Mouse (Mus musculus): ENCODE measurements around the gene Zfp82.

Zfp82 gene

GRCm38 (mm10) chr7:30048126-30048525 is 24.6 kb downstream of the Zfp82 start:
- DNase-seq (ENCODE audit: low read depth): no peak

DNA sequence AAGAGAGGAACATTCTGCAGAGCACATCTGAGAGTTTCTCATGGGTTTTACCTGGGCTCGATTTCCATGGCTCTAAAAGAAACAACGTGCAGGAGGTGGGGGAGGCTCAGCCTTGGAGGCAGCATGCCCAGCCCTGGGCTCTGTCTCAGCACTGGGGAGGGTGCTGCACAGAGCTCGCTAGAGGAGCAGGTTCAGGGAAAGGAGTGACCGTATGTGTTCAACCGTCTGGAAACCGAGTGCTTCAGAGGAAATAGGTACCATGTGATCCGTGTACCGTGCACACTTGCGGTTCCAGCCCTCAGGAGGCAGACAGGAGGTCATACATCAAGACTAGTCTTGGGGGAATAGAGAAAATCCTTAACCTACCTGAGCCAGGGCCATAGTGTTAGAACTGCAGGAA is 28.3 kb downstream of the Zfp82 start:
- peak; percentile 22 for DNase-seq (ENCODE audit: low read depth)

DNA sequence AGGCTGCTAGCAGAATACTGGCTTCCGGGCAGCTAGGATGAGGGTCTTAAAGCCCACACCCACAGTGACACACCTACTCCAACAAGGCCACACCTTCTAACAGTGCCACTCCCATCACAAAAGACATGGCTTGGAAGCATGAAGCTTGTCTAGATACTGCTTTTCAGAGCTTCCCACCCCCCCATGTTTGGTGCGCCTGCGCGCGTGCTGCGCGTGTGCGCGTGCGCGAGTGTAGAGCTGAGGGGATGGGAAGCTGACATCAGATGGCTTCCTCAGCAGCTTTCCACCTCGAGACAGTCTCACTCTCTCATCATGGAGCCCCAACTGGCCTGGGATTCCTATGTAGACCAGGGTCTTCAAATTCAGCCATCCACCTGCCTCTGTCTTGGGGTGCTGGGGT is 38.4 kb downstream of the Zfp82 start:
- no peak for DNase-seq (ENCODE audit: low read depth)

GRCm38 (mm10) chr7:30031379-30031778 is 41.3 kb downstream of the Zfp82 start:
- DNase-seq (ENCODE audit: low read depth): no peak

DNA sequence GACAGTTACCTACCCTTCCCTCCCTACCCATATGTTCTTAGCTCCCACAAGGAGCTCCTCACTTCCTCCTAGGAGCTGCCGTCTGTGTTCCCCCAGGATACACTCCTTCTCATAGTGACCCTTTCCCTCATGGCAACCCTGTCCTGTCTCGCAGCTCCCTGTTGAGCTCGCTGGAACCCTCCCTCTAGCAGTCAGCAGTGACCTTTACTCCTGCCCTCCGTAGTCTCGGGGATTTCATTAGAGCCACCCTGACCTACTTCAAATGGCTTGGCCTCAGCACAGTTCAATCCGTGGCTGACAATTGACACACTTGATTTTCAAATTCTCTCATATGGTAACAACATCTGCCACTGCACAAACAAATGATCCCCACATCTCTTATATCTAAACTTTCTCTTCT is 42.0 kb downstream of the Zfp82 start:
- DNase-seq (ENCODE audit: low read depth): no peak

GRCm38 (mm10) chr7:30028572-30028971 is 44.1 kb downstream of the Zfp82 start:
- no peak for DNase-seq (ENCODE audit: low read depth)

- DNase-seq (ENCODE audit: low read depth): no peak
These were observed 45.4 kb downstream of the Zfp82 start for GRCm38 (mm10) chr7:30027331-30027730.

- DNase-seq (ENCODE audit: low read depth): peak; percentile 20
These were observed 47.3 kb downstream of the Zfp82 start for GRCm38 (mm10) chr7:30025358-30025757.

- DNase-seq (ENCODE audit: low read depth): no peak
These were observed 48.9 kb downstream of the Zfp82 start for GRCm38 (mm10) chr7:30023800-30024199.

DNA sequence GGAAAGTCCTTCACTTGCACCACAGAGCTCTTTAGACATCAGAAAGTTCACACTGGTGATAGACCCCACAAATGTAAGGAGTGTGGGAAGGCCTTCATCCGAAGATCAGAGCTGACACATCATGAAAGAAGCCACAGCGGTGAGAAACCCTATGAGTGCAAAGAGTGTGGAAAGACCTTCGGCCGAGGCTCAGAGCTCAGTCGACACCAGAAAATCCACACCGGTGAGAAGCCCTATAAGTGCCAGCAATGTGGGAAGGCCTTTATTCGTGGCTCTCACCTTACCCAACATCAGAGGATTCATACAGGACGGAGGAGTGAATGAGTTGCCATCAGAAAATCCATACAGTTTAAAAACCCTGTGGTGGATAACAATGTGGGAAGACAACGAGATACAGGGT is 49.4 kb downstream of the Zfp82 start:
- DNase-seq (ENCODE audit: low read depth): no peak

DNA sequence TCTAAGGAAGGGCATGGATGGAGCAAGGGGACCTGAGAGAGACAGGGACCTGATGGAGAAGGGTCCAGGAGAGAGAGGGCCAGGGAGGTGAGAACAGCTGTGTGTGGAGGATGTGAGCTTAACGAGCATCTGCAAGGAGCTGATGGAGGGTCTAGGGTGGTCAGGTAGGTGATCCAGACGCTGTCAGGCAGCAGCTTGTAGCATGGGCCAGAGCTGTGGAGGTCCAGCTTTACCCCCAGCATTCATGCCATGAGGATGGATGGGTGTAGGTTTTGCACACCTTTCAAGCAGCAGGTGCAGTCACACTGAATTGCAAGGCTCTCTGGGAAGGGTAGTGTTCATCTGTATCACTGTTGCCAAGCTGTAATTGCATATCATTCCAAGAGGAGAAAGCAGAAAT is 53.2 kb downstream of the Zfp82 start:
- DNase-seq (ENCODE audit: low read depth): no peak

- DNase-seq (ENCODE audit: low read depth): no peak
These were observed 55.5 kb downstream of the Zfp82 start for GRCm38 (mm10) chr7:30017226-30017625.

DNA sequence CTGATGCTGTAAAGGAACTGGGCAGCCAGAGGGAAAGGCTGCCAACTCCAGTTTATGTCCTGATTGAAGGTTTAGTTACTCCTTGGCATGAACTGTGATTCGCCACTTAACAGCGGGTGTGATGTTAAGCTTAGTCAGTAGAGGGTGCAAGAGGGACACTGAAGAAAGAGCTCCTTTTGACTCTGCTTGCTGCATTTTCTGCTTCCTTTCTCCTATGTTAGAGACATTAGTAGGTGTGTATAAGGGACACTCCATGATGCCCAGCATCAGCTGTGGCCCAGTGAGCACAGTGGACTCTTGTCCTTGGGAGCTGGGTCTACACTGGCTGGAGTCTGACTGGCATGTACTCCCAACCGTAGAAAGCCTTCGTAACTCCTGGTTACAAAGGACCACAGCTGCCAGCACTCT is 59.7 kb downstream of the Zfp82 start:
- DNase-seq (ENCODE audit: low read depth): peak; percentile 72

- DNase-seq (ENCODE audit: low read depth): no peak
These were observed 62.0 kb downstream of the Zfp82 start for GRCm38 (mm10) chr7:30010551-30011195.

DNA sequence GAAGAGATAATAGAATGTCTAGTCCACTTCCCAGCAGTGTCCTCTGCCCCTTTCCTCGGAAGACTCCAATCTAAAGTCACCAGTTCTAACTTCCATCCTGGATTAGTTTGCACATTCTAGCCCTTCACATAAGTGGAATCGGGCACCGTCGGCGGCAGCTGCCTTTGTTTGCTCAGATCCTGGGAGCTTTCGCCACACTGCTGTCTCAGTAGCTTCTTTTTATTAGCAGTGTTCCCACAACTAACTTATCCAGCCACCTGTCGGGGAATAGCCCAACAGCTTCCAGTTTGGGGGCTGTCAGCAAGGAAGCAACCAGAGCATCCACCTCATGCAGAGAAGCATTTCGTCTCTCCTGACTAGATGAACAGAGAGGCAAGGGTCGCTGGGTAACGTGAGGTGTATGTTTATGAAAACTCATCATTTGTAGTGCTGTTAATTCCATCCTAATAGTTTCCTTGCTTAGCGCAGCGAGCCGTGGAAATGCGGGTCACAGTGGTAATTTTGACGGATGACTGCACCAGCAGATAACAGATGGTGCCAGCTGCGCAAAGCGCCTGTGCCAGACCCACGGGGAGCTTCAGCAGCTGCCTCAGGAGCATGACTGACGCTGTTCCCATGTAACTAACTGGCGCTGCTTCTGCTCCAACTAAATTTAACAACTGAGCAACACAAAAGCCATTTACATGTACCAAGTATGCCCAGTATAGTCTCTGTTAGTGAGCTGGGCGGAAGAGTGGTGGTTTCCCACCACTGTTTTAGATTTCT is 63.2 kb downstream of the Zfp82 start:
- no peak for DNase-seq (ENCODE audit: low read depth)

DNA sequence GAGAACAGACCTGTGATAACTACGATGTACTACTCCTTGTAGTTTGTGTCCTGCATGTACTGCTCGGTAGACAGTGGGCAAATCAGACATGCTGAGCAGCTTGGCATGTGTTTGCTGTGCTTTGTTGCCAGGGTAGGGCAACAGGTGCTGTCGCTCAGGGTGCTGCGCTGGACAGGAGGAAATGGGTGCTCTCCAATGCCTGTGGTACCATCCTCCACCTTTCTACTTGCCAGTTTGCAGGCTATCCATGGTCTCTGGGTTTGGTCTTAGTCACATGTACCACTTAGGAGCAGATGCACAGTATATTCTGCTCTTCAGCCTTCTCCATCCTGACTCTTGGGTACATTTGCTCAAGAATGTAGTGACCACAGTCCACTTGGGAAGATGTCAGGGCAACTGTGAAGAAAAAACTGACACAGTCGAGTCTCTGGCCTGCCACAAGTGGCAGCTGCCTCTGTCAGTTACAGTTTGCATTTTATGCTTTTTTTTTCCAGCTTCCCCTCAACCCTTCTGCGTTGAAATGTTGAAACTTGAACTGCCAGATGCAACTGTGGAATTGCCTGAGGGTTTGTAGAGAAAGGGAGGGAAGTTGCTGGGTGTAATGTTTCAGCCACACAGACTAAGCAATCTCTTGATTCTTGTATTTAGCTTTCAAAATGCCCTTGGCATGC is 64.5 kb downstream of the Zfp82 start:
- DNase-seq (ENCODE audit: low read depth): no peak

GRCm38 (mm10) chr7:30007601-30008000 is 65.1 kb downstream of the Zfp82 start:
- DNase-seq (ENCODE audit: low read depth): no peak

All from naive thymus-derived CD4-positive, alpha-beta T cell, adult 2 months (primary cell).